Mouse (Mus musculus): ENCODE data around the gene Osgepl1.
A peak's percentile ranks its signal among the peaks of the same experiment; 100 is the strongest.
"Not testable (repeated sequence)": the region's sequence is repeated elsewhere in the genome, so short reads cannot be mapped to it uniquely, and the experiment has no call there.

Gene Osgepl1

DNA sequence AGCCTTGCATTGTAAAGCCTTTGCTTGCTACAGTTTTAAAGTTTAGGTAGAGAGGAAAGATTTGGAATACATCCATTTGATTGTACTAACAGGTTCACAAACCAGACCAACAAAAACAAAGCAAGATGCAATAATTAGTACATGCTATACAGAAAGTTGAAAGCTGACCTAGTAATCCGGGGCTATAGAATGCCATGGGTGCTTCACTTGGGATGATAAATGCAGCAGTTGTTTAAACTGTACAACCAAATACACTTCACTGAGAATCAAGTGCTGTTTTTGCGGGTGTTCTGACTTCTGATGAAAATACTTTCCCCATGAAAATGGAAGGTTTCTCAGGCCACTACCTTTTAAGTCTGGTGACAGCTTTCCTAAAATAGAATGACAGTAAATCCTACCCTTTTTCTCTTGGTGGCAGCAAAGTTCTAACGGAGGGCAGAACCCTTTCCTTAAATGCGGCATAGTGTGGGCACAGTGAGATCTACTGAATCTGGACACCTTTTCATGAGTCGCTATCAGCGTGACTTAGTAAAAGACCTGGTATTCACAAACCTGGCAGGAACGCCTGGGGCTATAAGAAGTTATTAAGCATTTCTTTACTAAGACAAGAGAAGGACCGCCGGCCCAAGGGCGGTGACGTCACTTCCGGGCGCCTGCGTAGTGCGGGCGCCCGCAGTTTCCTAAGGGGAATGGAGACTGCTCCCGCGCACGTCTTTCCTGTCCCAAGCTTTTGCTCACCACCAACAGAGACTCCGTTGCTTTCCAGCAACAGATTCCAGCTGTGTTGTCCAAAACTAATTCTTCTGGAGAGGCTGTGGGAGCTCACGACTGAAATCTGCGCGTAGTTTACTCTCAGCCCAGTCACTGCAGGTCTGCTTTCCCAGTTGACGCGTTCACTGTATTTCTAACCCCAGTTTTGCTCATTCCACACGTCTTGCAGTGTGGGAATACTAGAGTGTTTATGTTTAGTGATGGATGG is at the start of gene Osgepl1:
Gene Osgepl1, plus strand, starts transcription at position 636 of the 979 bp plus-strand sequence.
- peak; percentile 91 for DNase-seq

DNA sequence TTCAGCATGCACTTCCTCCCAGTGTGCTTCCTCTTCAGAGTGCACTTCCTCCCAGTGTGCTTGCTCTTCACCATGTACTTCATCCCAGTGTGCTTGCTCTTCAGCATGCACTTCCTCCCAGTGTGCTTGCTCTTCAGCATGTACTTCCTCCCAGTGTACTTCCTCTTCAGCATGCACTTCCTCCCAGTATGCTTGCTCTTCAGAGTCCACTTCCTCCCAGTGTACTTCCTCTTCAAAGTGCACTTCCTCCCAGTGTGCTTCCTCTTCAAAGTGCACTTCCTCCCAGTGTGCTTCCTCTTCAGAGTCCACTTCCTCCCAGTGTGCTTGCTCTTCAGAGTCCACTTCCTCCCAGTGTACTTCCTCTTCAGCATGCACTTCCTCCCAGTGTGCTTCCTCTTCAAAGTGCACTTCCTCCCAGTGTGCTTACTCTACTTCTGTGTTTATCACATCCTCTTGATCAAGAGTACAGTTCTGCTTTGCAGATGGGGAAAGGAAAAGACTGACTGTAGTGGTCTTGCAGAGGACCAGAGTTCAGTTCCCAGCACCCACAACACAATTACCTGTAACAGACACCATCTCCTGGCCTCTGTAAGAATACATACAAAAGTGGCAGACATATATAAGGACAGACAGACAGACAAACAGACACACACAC is 48.3 kb upstream of the Osgepl1 start:
- DNase-seq, result not testable (repeated sequence)

DNA sequence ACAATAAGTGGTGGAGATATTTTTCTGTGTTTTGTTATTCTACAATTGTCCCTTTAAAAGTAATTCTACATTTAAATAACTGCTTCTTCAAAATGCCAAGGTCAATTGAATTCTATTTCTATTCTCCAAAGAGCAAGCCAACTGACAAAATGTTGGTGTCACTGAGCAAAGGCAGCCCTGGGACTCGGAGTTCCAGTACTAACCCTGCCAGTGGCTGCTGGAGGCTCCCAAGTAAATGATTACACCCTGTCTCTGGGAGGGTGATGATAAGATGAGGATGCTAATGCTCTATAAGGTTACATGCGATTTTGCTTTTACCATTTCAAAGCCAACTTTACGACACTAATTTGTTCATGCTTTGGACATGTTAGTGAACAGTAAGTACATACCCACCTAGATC is 43.5 kb upstream of the Osgepl1 start:
- no peak for DNase-seq

DNA sequence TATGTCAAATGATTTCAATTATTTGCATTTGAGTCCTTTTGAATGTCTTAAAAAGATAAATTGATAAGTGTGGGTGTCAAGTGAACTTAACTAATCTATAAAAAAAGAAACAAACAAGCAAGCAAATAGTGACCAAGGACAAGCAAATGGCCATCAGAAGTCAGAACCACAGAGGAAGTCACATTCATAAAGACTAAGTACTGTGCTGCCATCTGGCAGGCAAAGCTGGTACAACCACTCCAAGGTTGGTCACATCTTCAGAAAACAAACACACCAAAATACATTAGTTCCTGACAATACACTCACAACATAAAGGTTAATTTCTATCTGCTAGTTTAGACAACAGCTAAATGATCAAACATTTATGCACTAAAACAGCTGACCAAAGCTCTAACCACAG is 40.8 kb upstream of the Osgepl1 start:
- DNase-seq, result peak; percentile 45

DNA sequence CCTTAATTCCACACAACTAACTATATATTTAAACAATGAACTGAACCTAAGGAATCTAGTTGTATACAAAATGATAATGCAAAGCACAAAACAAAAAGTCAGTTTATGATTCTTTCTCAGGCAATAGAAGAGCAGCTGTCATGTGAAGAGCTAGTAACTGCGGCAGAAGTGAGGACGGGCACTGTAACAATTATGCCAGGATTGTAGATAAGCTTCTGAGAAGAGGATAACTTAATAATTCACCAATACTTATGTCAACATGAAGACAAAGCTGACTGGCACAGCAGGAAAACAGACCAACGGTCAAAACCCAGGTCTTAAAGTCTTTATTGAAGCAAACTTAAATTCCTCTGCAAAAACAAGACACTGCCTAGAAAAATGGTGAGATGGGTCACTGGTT is 22.2 kb upstream of the Osgepl1 start:
- no peak for DNase-seq

DNA sequence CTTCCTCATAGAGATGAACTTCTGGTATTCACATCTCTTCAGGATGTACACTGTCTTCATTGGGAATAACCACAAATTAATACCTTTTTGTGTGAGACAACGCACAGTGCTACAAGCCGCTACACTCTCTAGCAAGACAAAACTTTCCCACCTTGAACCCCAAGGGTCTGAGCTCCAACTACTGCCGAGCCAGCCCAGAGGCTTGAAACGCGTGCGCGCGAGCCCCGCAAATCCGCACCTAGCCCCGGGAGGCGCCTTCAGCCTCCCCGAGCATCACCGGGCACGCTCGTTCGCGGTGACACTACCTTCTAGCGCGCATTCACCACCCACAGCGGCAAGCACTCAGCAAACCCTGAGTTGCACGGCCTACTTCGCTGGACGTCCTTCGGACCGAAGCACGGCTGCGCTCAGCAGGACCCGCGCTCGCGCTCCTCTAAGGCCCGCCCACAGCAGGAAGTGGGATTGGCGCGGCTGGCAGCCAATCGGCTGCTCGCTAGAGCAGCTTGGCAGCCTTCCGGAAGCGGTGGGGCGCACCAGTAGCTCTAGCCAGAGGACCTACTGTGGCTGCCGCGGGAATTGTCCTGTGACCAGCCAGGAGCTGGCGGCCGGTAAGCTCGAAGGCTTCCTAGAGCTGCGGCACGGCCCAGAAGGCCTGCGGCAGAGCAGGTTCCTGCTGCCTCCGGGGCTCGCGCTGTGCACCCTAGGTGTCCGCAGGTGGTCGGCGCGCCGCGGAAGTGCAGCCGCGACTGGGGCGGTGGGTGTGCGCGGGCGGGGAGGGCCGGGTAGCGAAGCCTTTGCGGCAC is 16.6 kb upstream of the Osgepl1 start, which contains the start of the genes Pms1, Ormdl1 and Gm28778:
Gene Pms1, minus strand, starts transcription at position 438 of the 803 bp plus-strand sequence.
Gene Ormdl1, plus strand, starts transcription at position 515 of the 803 bp plus-strand sequence.
Gene Gm28778, plus strand, starts transcription at position 531 of the 803 bp plus-strand sequence.
- DNase-seq, result peak; percentile 93

DNA sequence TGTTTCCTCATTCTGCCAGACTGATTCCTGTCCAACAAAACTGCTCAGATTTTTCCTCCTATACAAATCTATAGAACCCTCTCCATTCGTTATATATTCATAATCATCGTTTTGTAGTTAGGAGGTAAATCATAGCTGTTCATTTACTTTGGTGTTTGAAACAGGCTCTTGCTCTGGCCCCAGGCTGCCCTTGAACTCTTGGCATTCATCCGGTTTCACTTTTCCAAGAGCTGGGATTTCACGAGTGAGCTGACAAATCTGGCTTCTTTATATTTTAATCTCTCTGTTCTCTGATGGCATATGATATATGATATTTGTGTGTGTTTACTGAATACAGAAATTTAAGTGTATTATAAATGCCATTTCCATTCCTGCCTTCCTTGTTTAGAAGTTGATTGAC is 12.9 kb upstream of the Osgepl1 start:
- no peak for DNase-seq

DNA sequence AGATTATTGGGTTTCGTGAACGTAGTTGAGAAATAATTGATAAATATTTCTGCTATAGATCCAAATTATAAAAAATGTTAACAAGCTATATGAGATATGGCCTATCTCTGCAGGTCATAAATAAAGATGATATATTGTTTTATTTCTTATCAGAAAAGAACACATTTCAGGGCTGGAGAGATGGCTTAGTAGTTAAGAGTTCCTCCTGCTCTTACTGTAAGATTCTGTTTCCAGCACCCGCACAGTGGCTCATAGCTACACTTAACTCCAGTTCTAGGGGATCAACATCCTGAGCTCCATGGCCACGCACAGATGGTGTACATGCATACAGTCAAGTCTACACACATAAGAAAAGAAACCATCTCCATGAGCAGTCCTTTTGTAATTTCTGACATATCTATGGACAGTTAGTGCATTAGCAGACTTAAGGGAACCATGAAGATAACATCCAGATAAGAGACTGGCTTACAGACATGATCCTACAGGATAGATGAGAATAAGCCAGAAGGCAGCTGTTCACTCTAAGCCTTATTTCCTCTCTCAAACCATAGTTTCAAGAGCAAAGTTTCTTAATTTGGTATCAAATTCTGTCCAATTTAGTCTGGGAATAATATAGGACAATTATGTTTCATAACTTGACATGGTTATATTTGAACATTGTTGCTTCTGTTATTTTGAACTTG is 8.4 kb downstream of the Osgepl1 start:
- no peak for DNase-seq

DNA sequence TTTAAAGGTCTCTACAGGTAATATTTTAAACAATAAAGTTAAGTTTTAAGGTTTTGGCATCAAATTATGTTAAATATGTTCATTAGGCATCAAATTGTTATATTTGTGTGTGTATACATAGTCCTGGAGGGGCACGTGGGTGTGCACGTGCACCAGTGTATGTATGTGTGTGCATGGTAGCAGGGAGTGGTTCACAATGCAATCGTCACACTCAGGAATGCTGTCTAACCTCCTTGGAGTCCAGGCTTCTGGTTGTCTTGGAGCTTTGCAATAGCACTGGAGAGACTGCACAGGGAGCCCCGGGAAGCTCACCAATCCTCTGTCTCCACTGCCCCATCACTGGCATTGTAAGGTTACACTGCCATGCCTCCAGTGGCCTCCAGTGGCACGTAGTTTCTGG is 9.8 kb downstream of the Osgepl1 start:
- no peak for DNase-seq

DNA sequence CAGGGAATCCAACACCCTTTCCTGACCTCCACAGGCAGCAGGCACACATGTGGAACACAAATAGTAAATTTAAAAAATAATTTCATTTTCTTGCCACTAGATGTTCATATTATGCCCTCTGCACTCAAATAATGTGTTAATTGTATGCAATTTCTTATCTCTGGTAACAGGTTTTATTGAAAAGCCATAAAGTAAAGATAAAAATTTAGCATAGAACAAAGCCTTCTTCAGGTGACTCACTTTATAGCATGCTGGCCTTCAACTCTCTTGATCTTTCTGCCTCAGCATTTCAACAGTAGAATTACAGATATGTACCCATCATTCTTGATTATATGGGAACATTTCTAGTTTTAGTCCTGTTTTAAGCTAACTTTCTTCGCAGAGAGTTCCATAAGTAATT is 10.9 kb downstream of the Osgepl1 start:
- no peak for DNase-seq

DNA sequence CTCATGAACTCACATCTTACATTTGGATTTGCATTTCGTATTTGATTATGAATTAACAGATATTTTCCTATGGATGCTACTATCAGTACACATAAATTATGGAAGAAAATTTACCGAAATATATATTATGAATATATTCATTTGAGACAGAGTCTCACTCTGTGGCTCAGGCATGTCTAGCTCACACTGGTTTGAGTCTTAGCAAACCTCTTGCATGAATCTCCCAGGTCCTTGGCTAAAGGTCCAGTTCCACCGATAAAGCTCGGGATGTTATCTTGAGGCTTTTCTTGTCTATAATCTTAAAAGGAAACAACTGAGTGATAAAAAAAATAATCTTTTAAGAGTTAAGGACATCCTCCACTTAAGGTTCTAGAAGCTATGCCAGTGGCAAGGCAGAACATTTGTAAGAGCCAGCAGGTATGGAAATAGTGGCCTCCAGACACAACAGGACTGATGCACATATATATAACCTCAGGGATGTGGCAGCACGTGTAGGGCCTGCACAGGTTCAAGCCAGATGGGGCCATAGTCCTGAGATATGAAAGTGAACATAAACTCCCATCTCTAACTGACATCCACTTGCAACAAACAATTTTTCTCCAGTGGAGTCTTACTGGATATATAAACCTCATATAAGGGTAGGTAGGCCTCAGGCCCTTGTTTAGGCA is 11.5 kb downstream of the Osgepl1 start:
- DNase-seq, result no peak

DNA sequence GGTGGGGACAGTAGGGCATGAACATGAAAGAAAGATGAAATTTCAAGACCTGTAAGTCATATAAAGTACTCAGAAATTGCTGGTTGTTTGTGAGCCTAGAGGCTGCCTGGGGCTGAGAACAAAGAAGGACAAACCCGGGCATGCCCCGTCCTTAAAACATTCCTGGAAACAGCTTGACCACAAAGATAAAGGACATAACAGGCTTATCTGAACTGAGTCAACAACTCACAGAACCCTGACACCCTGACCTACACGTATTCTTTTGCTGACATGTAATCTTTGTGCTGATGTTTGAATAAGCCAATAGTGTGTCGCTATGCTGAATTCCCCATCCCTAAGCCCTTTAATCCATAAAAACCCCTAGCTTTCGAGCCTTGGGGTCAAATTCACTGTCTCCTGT is 20.1 kb downstream of the Osgepl1 start:
- DNase-seq, result not testable (repeated sequence)

DNA sequence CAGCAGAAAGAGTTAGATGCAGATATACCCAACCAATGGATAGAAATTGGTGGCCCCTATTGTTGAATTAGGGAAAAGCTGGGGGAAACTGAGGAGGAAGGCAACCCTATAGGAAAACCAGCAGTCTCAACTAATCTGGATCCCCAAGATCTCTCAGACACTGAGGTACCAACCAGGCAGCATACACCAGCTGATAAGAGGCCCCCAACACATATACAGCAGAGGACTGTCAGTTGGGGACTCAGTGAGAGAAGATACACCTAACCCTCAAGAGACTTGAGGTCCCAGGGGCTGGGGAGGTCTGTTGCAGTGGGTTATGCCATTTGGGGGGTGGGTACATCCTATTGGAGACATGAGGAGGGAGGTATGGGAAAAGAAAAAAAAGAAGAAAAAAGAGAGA is 22.0 kb downstream of the Osgepl1 start:
- DNase-seq, result no peak

DNA sequence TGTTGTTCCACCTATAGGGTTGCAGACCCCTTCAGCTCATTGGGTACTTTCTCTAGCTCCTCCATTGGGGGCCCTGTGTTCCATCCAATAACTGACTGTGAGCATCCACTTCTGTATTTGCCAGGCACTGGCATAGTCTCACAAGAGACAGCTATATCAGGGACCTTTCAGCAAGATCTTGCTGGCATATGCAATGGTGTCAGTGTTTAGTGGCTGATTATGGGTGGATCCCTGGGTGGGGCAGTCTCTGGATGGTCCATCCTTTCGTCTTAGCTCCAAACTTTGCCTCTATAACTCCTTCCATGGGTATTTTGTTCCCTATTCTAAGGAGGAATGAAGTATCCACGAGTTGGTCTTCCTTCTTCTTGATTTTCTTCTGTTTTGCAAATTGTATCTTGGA is 24.0 kb downstream of the Osgepl1 start:
- DNase-seq, result not testable (repeated sequence)

DNA sequence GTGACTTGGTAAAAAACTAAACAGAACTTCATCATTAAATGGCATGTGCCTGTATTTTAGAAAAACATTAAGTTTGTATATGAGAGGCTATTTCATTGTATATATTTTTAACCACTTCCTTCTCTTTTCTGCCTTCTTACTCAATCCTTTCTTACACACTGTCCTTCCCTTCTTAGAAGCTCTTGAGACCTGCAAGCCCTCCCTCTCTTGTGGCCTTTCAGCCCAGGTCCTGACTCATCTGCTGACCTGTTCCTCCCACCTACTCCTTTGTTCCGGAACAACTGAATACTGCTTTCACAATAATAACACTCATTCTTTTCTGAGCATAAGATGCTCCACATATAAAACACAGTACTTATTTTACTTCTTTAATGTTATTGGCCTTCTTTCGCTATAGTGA is 27.6 kb downstream of the Osgepl1 start:
- DNase-seq, result no peak

DNA sequence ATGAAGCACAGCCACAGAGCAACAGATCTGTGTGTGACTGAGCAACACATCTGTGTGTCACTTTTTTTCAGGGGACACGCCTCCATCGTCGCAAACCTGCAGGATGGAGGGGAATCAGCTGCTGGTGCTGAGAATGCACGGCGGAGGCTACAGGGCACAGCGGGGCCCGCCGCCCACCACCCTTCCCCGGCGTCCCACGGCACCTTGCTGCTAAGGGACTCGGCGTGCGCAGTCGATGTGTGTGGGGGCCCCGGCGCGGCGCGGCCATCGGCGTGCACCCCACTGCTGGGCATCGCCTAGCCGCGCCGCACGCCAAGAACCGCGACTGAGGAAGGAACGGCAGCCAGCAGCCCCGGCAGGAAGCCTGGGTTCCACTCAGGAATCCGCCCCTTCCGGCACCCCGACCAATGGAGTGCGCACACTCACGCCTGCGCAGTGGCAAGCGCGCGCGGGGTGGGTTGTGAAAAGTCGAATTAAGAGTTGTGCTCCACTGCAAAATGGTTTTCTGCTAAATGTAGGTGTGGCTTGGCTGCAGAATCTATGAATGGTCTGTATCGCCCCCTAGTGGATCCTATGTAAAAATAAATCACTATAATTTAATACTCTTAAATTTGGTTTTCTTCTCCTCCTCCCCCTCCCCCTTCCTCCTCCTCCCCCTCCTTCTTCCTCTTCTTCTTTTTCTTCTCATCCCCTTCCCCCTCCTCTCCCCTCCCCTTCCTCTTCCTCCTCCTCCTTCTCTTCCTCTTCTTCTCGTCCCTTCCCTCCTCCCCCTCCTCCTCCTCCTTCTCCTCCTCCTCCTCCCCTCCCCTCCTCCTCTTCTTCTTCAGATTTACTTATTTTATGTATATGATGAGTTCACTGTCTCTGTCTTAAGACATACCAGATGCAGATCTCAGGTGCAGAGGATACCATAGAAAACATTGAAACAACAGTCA is 39.2 kb downstream of the Osgepl1 start, which contains the start of the genes Asdurf, Gm28551 and Asnsd1:
Gene Asdurf, minus strand, starts transcription at position 293 of the 935 bp plus-strand sequence.
Gene Gm28551, minus strand, starts transcription at position 341 of the 935 bp plus-strand sequence.
Gene Asnsd1, minus strand, starts transcription at position 426 of the 935 bp plus-strand sequence.
- peak; percentile 97 for DNase-seq

DNA sequence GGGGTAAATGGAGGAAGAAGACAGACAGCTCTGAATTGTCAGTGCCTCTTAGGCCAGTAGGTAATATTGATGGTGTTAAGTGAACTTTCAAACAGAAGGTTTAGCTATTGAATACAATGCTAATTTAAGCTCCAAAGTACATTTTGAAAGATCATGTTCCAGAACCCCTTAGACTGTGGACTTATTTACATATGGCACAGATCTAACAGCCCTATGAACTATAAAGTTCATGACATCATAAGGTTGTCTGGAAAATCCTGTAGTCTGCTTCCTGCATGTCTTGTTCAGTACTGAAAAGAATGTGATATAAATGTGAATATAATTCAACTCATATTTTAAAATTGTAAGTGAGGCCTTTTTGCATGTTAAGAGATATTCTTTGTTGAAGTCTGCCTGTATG is 45.6 kb downstream of the Osgepl1 start:
- DNase-seq, result no peak
